Mouse (Mus musculus) left cerebral cortex, adult 9 months (tissue): ENCODE results near the gene Tbx6.
A peak's percentile ranks its signal among the peaks of the same experiment; 100 is the strongest.

Experiments used
- DNase-seq, 2 experiments: peaks; one replicate each; pipeline ENCODE4 v3.0.0; 2022; ENCODE audit warnings: low spot score in 2 of 2

The Tbx6 gene

GRCm38 (mm10) chr7:126794271-126794605, 13.0 kb downstream of the Tbx6 start:
- DNase-seq, result no peak

GRCm38 (mm10) chr7:126795387-126796317, 14.4 kb downstream of the Tbx6 start:
- no peak for DNase-seq

GRCm38 (mm10) chr7:126796350-126796932, 15.2 kb downstream of the Tbx6 start:
- peak in 1 of 2 experiments; percentile 72 for DNase-seq

GRCm38 (mm10) chr7:126797411-126798126, 16.3 kb downstream of the Tbx6 start, which contains the start of gene Fam57b:
Gene Fam57b (plus strand): TSS chr7:126797668.
- no peak for DNase-seq

GRCm38 (mm10) chr7:126798127-126799049, 17.1 kb downstream of the Tbx6 start:
- no peak for DNase-seq

GRCm38 (mm10) chr7:126799050-126799467, 17.8 kb downstream of the Tbx6 start:
- DNase-seq, result peak; percentile 96 to 98

- DNase-seq, result peak in 1 of 2 experiments; percentile 89
Measured at GRCm38 (mm10) chr7:126799468-126800268, 18.4 kb downstream of the Tbx6 start.

GRCm38 (mm10) chr7:126800269-126801056, 19.2 kb downstream of the Tbx6 start:
- DNase-seq, result peak in 1 of 2 experiments; percentile 65

GRCm38 (mm10) chr7:126801057-126801422, 19.8 kb downstream of the Tbx6 start:
- no peak for DNase-seq

- DNase-seq, result no peak
Measured at GRCm38 (mm10) chr7:126802134-126802889, 21.0 kb downstream of the Tbx6 start.

- no peak for DNase-seq
Measured at GRCm38 (mm10) chr7:126803181-126803580, 21.9 kb downstream of the Tbx6 start.

GRCm38 (mm10) chr7:126803751-126804150, 22.5 kb downstream of the Tbx6 start:
- DNase-seq, result no peak

GRCm38 (mm10) chr7:126806956-126807355, 25.7 kb downstream of the Tbx6 start:
- no peak for DNase-seq

GRCm38 (mm10) chr7:126807405-126807804, 26.1 kb downstream of the Tbx6 start:
- no peak for DNase-seq

GRCm38 (mm10) chr7:126808703-126809455, 27.6 kb downstream of the Tbx6 start:
- DNase-seq, result peak; percentile 72 to 90

- no peak for DNase-seq
Measured at GRCm38 (mm10) chr7:126809723-126810369, 28.6 kb downstream of the Tbx6 start.

- DNase-seq, result no peak
Measured at GRCm38 (mm10) chr7:126815726-126816222, 34.5 kb downstream of the Tbx6 start.
